Mouse (Mus musculus) gastrocnemius, postnatal 36 days (tissue): Measurements from ENCODE around the gene Skor1. TPM values are rescaled to one million over a fixed set of nuclear protein-coding genes. Genes with fewer than 3 reads are reported as not detected.
A peak's percentile ranks its signal among the peaks of the same experiment; 100 is the strongest.

ENCODE experiments used
- DNase-seq, 2 experiments: peaks; one replicate each; pipeline ENCODE4 v3.0.0; 2022
- intact Hi-C: fragments of 180-260 bp; cut with DNase I; formaldehyde crosslinking; loops from one replicate; pipeline ENCODE4 v1.15.1; 2025
- total RNA-seq, 2 experiments: library from RNA; stranded (reverse); gene quantifications; 2 replicates each; pipeline ENCODE4 v1.2.3; 2021

Gene Skor1
- total RNA-seq, 2 experiments from 2014 or later = 0.08 to 0.10 TPM

DNA sequence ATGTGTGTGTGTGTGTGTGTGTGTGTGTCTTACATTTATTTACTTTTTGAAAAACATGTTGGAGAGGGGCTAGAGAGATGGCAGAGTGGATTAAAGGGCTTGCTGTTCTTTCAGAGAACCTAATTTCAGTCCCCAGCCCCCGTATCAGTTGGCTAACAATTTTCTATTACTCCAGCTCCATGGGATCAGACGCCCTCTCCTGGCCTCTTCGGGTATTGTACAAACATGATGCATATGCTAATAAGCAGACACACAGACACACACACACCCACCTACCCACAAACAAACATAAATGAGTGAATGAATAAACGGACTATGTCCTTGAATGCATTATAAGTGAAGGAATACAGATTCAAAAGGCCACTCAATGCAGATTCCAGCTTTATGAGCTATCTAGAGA lies 49.4 kb downstream of the Skor1 start:
- no peak for DNase-seq
- intact Hi-C loops = no loop called here

DNA sequence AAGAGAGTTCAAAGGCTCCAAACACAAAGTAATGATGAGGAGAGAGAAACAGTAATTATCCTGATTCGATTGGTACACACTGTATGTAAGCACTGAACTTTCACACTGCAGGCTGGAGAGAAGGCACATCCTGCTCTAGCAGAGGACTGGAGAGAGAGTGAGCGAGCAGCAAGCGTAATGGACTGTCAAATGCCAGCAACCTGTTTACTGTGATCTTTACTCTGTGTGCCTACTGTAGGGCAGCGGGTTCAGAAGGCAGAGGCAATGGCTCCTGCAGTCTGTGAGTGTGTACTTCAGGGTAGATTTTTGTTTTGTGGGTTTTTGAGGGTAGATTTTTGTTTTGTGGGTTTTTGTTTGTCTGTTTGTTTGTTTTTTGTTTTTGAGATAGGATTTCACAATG lies 49.9 kb downstream of the Skor1 start:
- no peak for DNase-seq
- intact Hi-C loops = no loop called here

DNA sequence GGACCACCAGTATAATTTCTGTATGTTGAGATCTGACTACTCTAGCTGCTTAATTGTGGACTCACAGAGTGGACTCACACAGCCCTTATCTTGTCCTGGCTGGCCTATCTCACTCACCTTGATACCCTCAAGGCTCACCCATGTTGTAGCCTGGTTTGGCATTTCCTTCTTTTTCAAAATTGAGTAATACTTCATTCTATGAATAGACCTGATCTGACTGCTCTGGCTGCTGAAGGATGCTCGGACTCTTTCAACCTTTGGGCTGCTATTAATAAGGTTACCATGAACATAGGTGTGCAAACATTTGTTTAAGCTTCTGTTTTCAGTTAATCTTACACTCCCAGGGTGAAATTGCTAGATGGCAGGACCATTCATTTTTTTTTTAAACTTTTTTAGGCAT lies 51.6 kb downstream of the Skor1 start:
- intact Hi-C loops = no loop called here
- DNase-seq = no peak

DNA sequence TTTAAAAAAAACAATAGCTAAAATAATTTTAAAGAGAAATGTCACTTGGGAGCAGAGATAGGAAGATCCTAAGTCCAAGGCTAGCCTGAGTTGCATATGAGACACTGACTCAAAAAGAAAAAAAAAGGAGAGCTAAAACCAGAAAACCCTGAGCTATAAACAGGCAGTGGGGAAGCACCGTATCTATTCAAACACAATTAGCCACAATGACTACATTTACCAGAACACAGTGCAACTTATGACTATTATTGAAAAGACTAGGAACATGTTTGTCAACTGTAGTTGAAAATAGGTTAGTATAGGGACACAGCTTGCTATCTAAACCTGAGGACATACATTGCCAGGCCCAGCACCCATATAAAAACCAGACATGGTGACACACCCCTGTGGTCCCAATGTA lies 54.7 kb downstream of the Skor1 start:
- intact Hi-C loops = no loop called here

DNA sequence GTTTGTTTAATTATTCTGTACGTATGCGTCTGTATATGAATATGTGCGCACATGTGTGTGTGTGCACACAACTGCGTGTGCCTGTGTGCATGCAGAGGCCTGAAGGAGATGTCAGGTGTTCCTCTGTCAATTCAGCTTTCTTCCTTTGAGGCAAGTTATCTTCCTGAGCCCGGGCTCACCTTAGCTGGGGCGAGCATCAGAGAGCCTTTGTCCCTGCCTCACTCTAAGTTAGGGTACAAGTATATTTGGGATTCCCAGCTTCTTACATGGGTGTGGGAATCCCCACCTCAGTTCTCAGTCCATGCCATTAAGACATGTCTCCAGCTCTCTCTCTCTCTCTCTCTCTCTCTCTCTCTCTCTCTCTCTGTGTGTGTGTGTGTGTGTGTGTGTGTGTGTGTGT lies 56.2 kb downstream of the Skor1 start:
- intact Hi-C loops = no loop called here
- DNase-seq = no peak

More for the DNA sequence above, 54.7 kb downstream of the Skor1 start:
- no peak for DNase-seq

DNA sequence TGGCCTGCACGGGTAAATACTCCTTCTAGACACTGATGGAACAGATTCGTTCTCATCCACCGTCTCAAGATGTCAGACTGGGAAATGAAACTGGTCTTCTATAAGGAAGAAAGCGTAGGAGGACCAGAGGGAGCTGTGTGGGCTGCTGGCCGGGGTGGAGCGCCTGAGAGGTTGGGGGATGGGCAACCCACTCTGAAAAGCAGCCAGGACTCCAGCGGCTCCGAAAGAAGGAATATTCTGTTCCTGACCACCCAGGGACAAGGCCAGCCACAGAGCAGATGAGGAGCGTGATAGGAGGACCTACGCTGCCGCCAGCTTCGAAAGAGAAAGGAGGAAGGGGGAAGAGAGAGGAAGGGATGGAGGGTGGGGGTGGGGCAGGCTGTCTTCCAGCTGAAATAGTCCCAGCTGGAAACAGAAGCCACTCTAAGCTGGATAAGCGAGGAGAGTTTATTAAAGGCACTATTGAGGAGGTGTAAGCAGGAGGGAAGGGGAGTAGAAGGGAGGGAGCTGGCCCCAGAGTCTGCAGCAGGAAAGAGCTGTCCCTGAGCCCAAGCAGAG lies 56.7 kb downstream of the Skor1 start:
- intact Hi-C loops = no loop called here
- DNase-seq = peak; percentile 70 to 73

DNA sequence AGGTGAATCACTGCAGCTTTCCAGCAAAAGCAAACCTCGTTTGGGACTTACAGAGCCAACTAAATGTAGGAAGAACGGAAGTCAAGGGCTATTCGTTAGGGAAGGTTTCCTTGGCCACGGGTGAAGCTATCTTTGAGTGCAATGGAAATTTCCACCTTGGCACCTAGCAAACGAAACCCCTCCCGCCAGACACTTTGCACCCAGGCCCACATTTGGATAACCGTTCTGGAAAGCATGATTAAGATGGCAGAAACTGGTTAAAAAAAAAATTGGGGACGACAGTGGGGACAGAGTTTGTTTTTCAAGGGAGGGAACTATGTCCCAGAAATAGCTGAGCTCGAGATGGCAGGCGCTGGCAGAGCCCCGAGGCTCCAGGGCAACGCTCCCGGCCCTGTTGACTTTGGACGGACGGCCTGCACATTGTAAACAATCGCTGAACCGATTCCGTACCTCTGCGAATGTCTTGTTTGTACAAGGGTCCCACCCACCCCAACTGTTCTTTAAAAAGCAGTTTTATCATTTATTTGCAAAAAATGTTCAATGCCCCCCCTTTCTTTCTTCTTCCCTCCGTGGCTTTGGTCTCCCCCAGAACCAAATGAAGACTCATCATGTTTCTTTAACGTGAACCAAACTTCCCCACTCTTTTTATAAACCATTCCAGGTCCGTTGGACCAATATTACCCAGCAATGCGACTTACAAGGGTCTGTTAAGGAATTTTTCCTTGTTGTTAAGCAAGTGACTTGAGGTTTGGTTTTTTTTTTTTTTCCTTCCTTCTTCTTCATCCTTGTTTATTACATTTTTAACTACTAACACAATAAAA lies 57.5 kb downstream of the Skor1 start:
- peak in 1 of 2 experiments; percentile 37 for DNase-seq
- intact Hi-C loops = no loop called here

DNA sequence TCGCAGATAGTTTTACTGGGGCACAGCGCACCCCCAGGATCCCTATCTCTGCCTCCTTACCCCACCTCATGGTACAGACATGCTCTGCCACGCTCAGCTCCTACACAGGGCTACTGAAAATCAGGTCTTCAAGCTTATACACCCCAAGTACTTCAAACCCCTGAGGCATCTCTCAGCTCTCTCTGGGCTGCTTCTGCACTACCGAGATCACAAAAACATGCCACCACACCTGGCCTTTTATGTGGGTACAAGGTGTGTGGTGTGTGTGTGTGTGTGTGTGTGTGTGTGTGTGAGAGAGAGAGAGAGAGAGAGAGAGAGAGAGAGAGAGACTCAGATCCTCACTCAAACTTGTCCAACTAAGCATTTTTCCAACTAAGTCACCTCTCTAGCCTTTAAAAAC lies 59.6 kb downstream of the Skor1 start:
- no peak for DNase-seq
- intact Hi-C loops = no loop called here

Other genes with a start within 250 kb of the Skor1 start
- gene Pias1, start 161.0 kb downstream of the Skor1 start, total RNA-seq = 10 to 100 TPM; 14.5 to 16.1 TPM
- 10 to 100 TPM; 13.4 to 15.1 TPM for gene Map2k5, start 228.9 kb upstream of the Skor1 start, total RNA-seq